Mouse (Mus musculus) heart, adult 11 months (tissue): ENCODE measurements at regions not wholly inside any gene's neighbourhood (a gene's known extent, or its start where the extent isn't known, plus 50 kb on each side); places are given as distances from the start of the nearest gene placed in this dataset.

ENCODE experiments used
- DNase-seq: peaks from one replicate; pipeline ENCODE4 v3.0.0; 2022

GRCm38 (mm10) chr11:8224366-8224765 is 440.0 kb downstream of the Tns3 start:
- DNase-seq, result peak; percentile 76

- peak; percentile 89 for DNase-seq
Observed at GRCm38 (mm10) chr11:8220618-8221017, 443.7 kb downstream of the Tns3 start.

- peak; percentile 86 for DNase-seq
Observed at GRCm38 (mm10) chr11:8219911-8220310, 444.4 kb downstream of the Tns3 start.

GRCm38 (mm10) chr11:8215634-8216033 is 448.7 kb downstream of the Tns3 start:
- peak; percentile 97 for DNase-seq

GRCm38 (mm10) chr11:8214305-8214903 is 449.9 kb downstream of the Tns3 start:
- DNase-seq, result no peak

GRCm38 (mm10) chr11:8213130-8213529 is 451.2 kb downstream of the Tns3 start:
- DNase-seq, result no peak

- peak; percentile 23 for DNase-seq
Observed at GRCm38 (mm10) chr11:8212714-8213113, 451.6 kb downstream of the Tns3 start.

GRCm38 (mm10) chr11:8209041-8209440 is 455.3 kb downstream of the Tns3 start:
- peak; percentile 99 for DNase-seq

GRCm38 (mm10) chr11:8199293-8199692 is 465.0 kb downstream of the Tns3 start:
- DNase-seq, result peak; percentile 92
